9 mouse cellular contexts compared by ENCODE assay signal in genomic region chr11:53431347-53432056, GRCm38 (mm10). TPM values are rescaled to one million over a fixed set of nuclear protein-coding genes. Genes with fewer than 3 reads are reported as not detected.
DNase-seq lines count a peak whose midpoint lies in the region; ATAC-seq and TF ChIP-seq lines count a peak whose summit lies in the region.
"Had no signal": no experiment of that assay in that cellular context is flagged by ENCODE, and none has a peak within 500 bp of the region (broad histone marks: within the 10 kb centered on the region; RNA-seq: fewer than 3 reads in every experiment).

No protein-coding gene starts in this region.

- TF ChIP-seq POLR2A in thymus, adult 2 months (IDR thresholded peaks at IDR 0.05; ENCODE audit: control insufficient read depth, extremely low read depth, insufficient read depth, low read length, poor library complexity), result no peak

- H3K36me3 ChIP-seq in thymus, adult 2 months (ENCODE audit: control insufficient read depth, insufficient read depth, low read length), result no peaks in the 10 kb centered on the region
- peaks cover 16% of the 10 kb centered on the region; the same call in 1 of the 2 replicates for H3K36me3 ChIP-seq in hindbrain, postnatal 0 days (ENCODE audit: insufficient read depth, low read length)

- H3K27ac ChIP-seq in thymus, adult 2 months (ENCODE audit: control insufficient read depth, insufficient read depth, low read length), result peak overlapping the region; percentile 20
- peak overlapping the region; percentile 88 for H3K27ac ChIP-seq in hindbrain, postnatal 0 days

- peaks cover 16% of the 10 kb centered on the region for H3K4me1 ChIP-seq in thymus, adult 2 months (replicated peaks; ENCODE audit: control insufficient read depth, insufficient read depth, low read length)
- H3K4me1 ChIP-seq in hindbrain, postnatal 0 days (ENCODE audit: insufficient read depth, low read length), result peaks cover 11% of the 10 kb centered on the region

- DNase-seq in adrenal gland, adult 8-10 months, result peak; percentile 46
- DNase-seq in adrenal gland, postnatal 4 days (ENCODE audit: low spot score in 2 of 2), result no peak
- DNase-seq in thymus, adult 2 months, result no peak
- no peak for DNase-seq in thymus, postnatal 25 days
- no peak for DNase-seq in hindbrain, postnatal 0 days (ENCODE audit: low spot score)
- no peak for DNase-seq in layer of hippocampus, adult 9-11 months

- ATAC-seq in hindbrain, postnatal 0 days, result peak; percentile 36
- ATAC-seq in megakaryocyte-erythroid progenitor cell, adult 5-6 weeks (replicated peaks; ENCODE audit: low FRiP score, low TSS enrichment, poor library complexity, severe bottlenecking), result peak; percentile 46
- no peak for ATAC-seq in granulocyte monocyte progenitor cell, adult 5-6 weeks (replicated peaks; ENCODE audit: poor library complexity, severe bottlenecking)

- H3K27me3 ChIP-seq in thymus, adult 2 months (ENCODE audit: control insufficient read depth, insufficient read depth, low read length), result no peaks in the 10 kb centered on the region
- H3K27me3 ChIP-seq in hindbrain, postnatal 0 days (ENCODE audit: insufficient read depth, low read length), result no peaks in the 10 kb centered on the region

- peak overlapping the region; percentile 44 for H3K9ac ChIP-seq in hindbrain, postnatal 0 days (replicated peaks; ENCODE audit: low read length)

- 23% methylated on average over 9 of the region's 9 CpGs for whole genome bisulfite sequencing in thymus, adult 2 months
- 14% methylated on average over 9 of the region's 9 CpGs for WGBS in hindbrain, postnatal 0 days

- no peaks in the 10 kb centered on the region for H3K9me3 ChIP-seq in hindbrain, postnatal 0 days (ENCODE audit: low read length)

- H3K4me2 ChIP-seq in hindbrain, postnatal 0 days (ENCODE audit: low read depth, low read length), result peak overlapping the region; percentile 83

- no peak for TF ChIP-seq CTCF in thymus, adult 2 months (IDR thresholded peaks at IDR 0.05; ENCODE audit: borderline replicate concordance, control insufficient read depth, extremely low read depth, insufficient read depth, low read length, poor library complexity)
- no peak for TF ChIP-seq CTCF in hindbrain, postnatal 0 days (IDR thresholded peaks at IDR 0.05; ENCODE audit: low read depth)

- peak overlapping the region; percentile 63 for H3K4me3 ChIP-seq in thymus, adult 2 months (ENCODE audit: control insufficient read depth, insufficient read depth, low read length)
- peak overlapping the region; percentile 94 for H3K4me3 ChIP-seq in hindbrain, postnatal 0 days (ENCODE audit: low read length)

RNA-seq across cellular contexts. Expression of gene Gdf9, which starts 0.7 kb away (rescaled TPM):
- 1 to 10 TPM in 2 of 4 experiments, under 1 TPM in 2; 0.37 to 2.9 (median 0.99) TPM for total RNA-seq in adrenal gland, adult 8-10 months (2022)
- 1 to 10 TPM in 1 of 2 experiments, under 1 TPM in 1; 0.85 to 1.1 TPM for total RNA-seq in adrenal gland, postnatal 4 days (2021)
- 0.91 and 1.5 TPM in 2 replicates for polyA plus RNA-seq in thymus, adult 2 months (2012; rRNA removed)
- total RNA-seq in hindbrain, postnatal 0 days (2014; rRNA removed), result 0.11 and 2.1 TPM in 2 replicates
- 1.5 and 1.6 TPM in 2 replicates for polyA plus RNA-seq in hindbrain, postnatal 0 days (2015; fragmentation: Nextera tagmentation; extraction: Ambion mirVana)
- total RNA-seq in megakaryocyte-erythroid progenitor cell, adult 5-6 weeks (2014; fragmentation: Nextera tagmentation), result 0.24 and 0.32 TPM in 2 replicates
- 0.42 and 0.80 TPM in 2 replicates for total RNA-seq in megakaryocyte-erythroid progenitor cell, adult 5-6 weeks (2017)
- 1.1 and 1.2 TPM in 2 replicates for total RNA-seq in granulocyte monocyte progenitor cell, adult 5-6 weeks (2014; fragmentation: Nextera tagmentation)
- total RNA-seq in granulocyte monocyte progenitor cell, adult 5-6 weeks (2017), result 0.39 and 0.57 TPM in 2 replicates

RNA-seq across cellular contexts. Expression of gene Uqcrq, which starts 0.9 kb away (rescaled TPM):
- total RNA-seq in adrenal gland, adult 8-10 months (2022), result 100 to 1,000 TPM; 496 to 883 (median 741) TPM
- total RNA-seq in adrenal gland, postnatal 4 days (2021), result 100 to 1,000 TPM; 559 to 683 TPM
- polyA plus RNA-seq in thymus, adult 2 months (2012; rRNA removed), result 407 and 566 TPM in 2 replicates
- 20.4 and 38.9 TPM in 2 replicates for total RNA-seq in hindbrain, postnatal 0 days (2014; rRNA removed)
- 1,041 and 1,049 TPM in 2 replicates for polyA plus RNA-seq in hindbrain, postnatal 0 days (2015; fragmentation: Nextera tagmentation; extraction: Ambion mirVana)
- total RNA-seq in megakaryocyte-erythroid progenitor cell, adult 5-6 weeks (2014; fragmentation: Nextera tagmentation), result 289 and 326 TPM in 2 replicates
- 30.9 and 67.9 TPM in 2 replicates for total RNA-seq in megakaryocyte-erythroid progenitor cell, adult 5-6 weeks (2017)
- total RNA-seq in granulocyte monocyte progenitor cell, adult 5-6 weeks (2014; fragmentation: Nextera tagmentation), result 221 and 287 TPM in 2 replicates
- total RNA-seq in granulocyte monocyte progenitor cell, adult 5-6 weeks (2017), result 66.7 and 91.9 TPM in 2 replicates

RNA-seq across cellular contexts. Expression of gene Leap2, which starts 8.5 kb away (rescaled TPM):
- total RNA-seq in adrenal gland, adult 8-10 months (2022), result not detected
- 1 to 10 TPM in 1 of 2 experiments, not detected in 1; 7.2 TPM for total RNA-seq in adrenal gland, postnatal 4 days (2021)
- polyA plus RNA-seq in thymus, adult 2 months (2012; rRNA removed), result not detected in 2 replicates
- total RNA-seq in hindbrain, postnatal 0 days (2014; rRNA removed), result not detected in 2 replicates
- not detected in 2 replicates for polyA plus RNA-seq in hindbrain, postnatal 0 days (2015; fragmentation: Nextera tagmentation; extraction: Ambion mirVana)
- 2.6 TPM in 1 of 2 replicates, not detected in the other for total RNA-seq in megakaryocyte-erythroid progenitor cell, adult 5-6 weeks (2014; fragmentation: Nextera tagmentation)
- total RNA-seq in megakaryocyte-erythroid progenitor cell, adult 5-6 weeks (2017), result not detected in 2 replicates
- not detected in 2 replicates for total RNA-seq in granulocyte monocyte progenitor cell, adult 5-6 weeks (2014; fragmentation: Nextera tagmentation)
- total RNA-seq in granulocyte monocyte progenitor cell, adult 5-6 weeks (2017), result not detected in 2 replicates
- total RNA-seq: heart, postnatal 14 days had no signal

RNA-seq across cellular contexts. Expression of gene Gm10447, which starts 25.4 kb away (rescaled TPM):
- total RNA-seq in adrenal gland, adult 8-10 months (2022), result under 1 TPM in 3 of 4 experiments, not detected in 1; 0.21 to 0.59 (median 0.48) TPM
- under 1 TPM; 0.36 to 0.51 TPM for total RNA-seq in adrenal gland, postnatal 4 days (2021)
- 0.08 TPM in 1 of 2 replicates, not detected in the other for polyA plus RNA-seq in thymus, adult 2 months (2012; rRNA removed)
- total RNA-seq in hindbrain, postnatal 0 days (2014; rRNA removed), result not detected in 2 replicates
- 0.10 TPM in 1 of 2 replicates, not detected in the other for polyA plus RNA-seq in hindbrain, postnatal 0 days (2015; fragmentation: Nextera tagmentation; extraction: Ambion mirVana)
- not detected in 2 replicates for total RNA-seq in megakaryocyte-erythroid progenitor cell, adult 5-6 weeks (2014; fragmentation: Nextera tagmentation)
- total RNA-seq in megakaryocyte-erythroid progenitor cell, adult 5-6 weeks (2017), result not detected in 2 replicates
- total RNA-seq in granulocyte monocyte progenitor cell, adult 5-6 weeks (2014; fragmentation: Nextera tagmentation), result not detected in 2 replicates
- total RNA-seq in granulocyte monocyte progenitor cell, adult 5-6 weeks (2017), result not detected in 2 replicates
- total RNA-seq: heart, postnatal 14 days had no signal

RNA-seq across cellular contexts. Expression of gene Shroom1, which starts 25.5 kb away (rescaled TPM):
- 1 to 10 TPM; 2.6 to 10.0 (median 7.4) TPM for total RNA-seq in adrenal gland, adult 8-10 months (2022)
- 1 to 10 TPM; 4.5 to 5.8 TPM for total RNA-seq in adrenal gland, postnatal 4 days (2021)
- polyA plus RNA-seq in thymus, adult 2 months (2012; rRNA removed), result 0.70 and 0.75 TPM in 2 replicates
- total RNA-seq in hindbrain, postnatal 0 days (2014; rRNA removed), result 6.2 and 7.1 TPM in 2 replicates
- polyA plus RNA-seq in hindbrain, postnatal 0 days (2015; fragmentation: Nextera tagmentation; extraction: Ambion mirVana), result 2.4 and 2.9 TPM in 2 replicates
- not detected in 2 replicates for total RNA-seq in megakaryocyte-erythroid progenitor cell, adult 5-6 weeks (2014; fragmentation: Nextera tagmentation)
- not detected in 2 replicates for total RNA-seq in megakaryocyte-erythroid progenitor cell, adult 5-6 weeks (2017)
- 0.30 TPM in 1 of 2 replicates, not detected in the other for total RNA-seq in granulocyte monocyte progenitor cell, adult 5-6 weeks (2014; fragmentation: Nextera tagmentation)
- total RNA-seq in granulocyte monocyte progenitor cell, adult 5-6 weeks (2017), result not detected in 2 replicates
